Mouse (Mus musculus): ENCODE results near the gene E330021D16Rik.

- TF ChIP-seq POLR2A (IDR thresholded peaks at IDR 0.05; ENCODE audit: low read depth, low read length) = no peak
- TF ChIP-seq CTCF (conservative IDR thresholded peaks at IDR 0.05 in 1 of 2, IDR thresholded peaks at IDR 0.05 in 1 of 2; ENCODE audit: low read depth in 2 of 2, low read length in 2 of 2) = no peak
- TF ChIP-seq POLR2AphosphoS2 (IDR thresholded peaks at IDR 0.05; ENCODE audit: low read depth, low read length) = no peak
- TF ChIP-seq CHD2 (IDR thresholded peaks at IDR 0.05; ENCODE audit: low read length) = no peak
Measured at GRCm38 (mm10) chr6:136431896-136432248, 16.5 kb upstream of the E330021D16Rik start.

Data from CH12.LX (cell line).